In the genomic region with DNA sequence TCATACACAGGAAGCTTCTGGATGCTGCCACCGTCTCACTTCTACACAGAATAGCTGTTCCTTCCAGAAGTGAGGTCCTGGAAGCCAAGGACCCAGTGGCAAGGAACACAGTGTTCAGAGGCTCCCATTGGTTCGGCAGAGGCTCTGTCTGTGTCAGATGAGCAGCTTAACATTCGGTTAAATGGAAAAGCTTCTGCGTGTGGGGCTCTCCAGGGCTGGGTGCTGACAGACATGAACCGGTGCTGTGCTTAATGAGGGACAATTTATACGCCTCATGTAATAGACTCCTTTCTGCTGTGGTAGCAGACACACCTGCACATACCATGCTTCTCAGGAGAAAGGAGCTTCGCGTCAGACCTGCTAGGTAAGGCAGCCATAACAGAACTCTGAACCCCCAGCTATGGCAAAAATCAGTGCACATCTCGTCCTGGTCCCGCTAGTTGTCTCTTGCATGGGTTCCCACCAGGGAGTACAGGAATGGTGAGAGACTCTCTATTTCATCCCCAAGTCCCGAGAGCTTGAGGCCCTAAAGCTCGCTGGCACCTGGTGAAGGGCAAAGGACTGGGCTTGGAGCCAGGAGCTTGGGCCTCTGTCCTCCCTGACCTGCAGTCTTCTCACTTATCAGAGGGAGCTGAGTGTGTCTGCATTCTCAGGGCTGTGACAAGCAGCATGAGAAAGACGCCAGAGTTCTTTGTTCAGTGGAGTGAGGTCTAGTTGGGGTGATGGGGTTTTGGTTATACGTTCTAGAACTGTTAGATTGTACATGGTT, we compare ENCODE assay signal across 15 mouse cellular contexts.
DNase-seq lines count a peak whose midpoint lies in the region; ATAC-seq lines count a peak whose summit lies in the region.
"Had no signal": no experiment of that assay in that cellular context is flagged by ENCODE, and none has a peak within 500 bp of the region (broad histone marks: within the 10 kb centered on the region; RNA-seq: fewer than 3 reads in every experiment).

No protein-coding gene starts in this region.

- H3K27me3 ChIP-seq in heart, embryonic 15.5 days, result no peaks in the 10 kb centered on the region
- no peaks in the 10 kb centered on the region for H3K27me3 ChIP-seq in hindbrain, embryonic 12.5 days
- no peaks in the 10 kb centered on the region for H3K27me3 ChIP-seq in hindbrain, embryonic 10.5 days (ENCODE audit: insufficient read depth, poor library complexity, severe bottlenecking)
- H3K27me3 ChIP-seq: embryonic facial prominence, embryonic 12.5 days had no signal

- peak; percentile 76; the same call in 1 of the 2 replicates for ATAC-seq in heart, embryonic 15.5 days (replicated peaks; ENCODE audit: insufficient number of reproducible peaks, insufficient read depth, low FRiP score, low read depth)
- no peak for ATAC-seq in hindbrain, embryonic 12.5 days (ENCODE audit: low FRiP score)
- ATAC-seq: hindbrain, embryonic 16.5 days had no signal

- no peak overlapping the region for H3K4me3 ChIP-seq in heart, embryonic 15.5 days
- H3K4me3 ChIP-seq in hindbrain, embryonic 12.5 days, result no peak overlapping the region
- no peak overlapping the region for H3K4me3 ChIP-seq in hindbrain, embryonic 10.5 days
- H3K4me3 ChIP-seq: embryonic facial prominence, embryonic 12.5 days had no signal

- WGBS in heart, embryonic 15.5 days, result 41% methylated on average over 14 of the region's 14 CpGs
- 87% methylated on average over 14 of the region's 14 CpGs for WGBS in hindbrain, embryonic 12.5 days
- 90% methylated on average over 14 of the region's 14 CpGs for WGBS in hindbrain, embryonic 10.5 days

- no peaks in the 10 kb centered on the region for H3K36me3 ChIP-seq in heart, embryonic 15.5 days
- no peaks in the 10 kb centered on the region for H3K36me3 ChIP-seq in hindbrain, embryonic 12.5 days
- H3K36me3 ChIP-seq in hindbrain, embryonic 10.5 days, result no peaks in the 10 kb centered on the region
- H3K36me3 ChIP-seq: embryonic facial prominence, embryonic 12.5 days had no signal

- H3K27ac ChIP-seq in heart, embryonic 15.5 days, result peak overlapping the region; percentile 67
- no peak overlapping the region for H3K27ac ChIP-seq in hindbrain, embryonic 12.5 days
- H3K27ac ChIP-seq in hindbrain, embryonic 10.5 days, result no peak overlapping the region
- H3K27ac ChIP-seq: embryonic facial prominence, embryonic 12.5 days had no signal

- H3K4me1 ChIP-seq in heart, embryonic 15.5 days (replicated peaks), result peaks cover 18% of the 10 kb centered on the region
- H3K4me1 ChIP-seq in hindbrain, embryonic 12.5 days, result peaks cover 4% of the 10 kb centered on the region; the same call in 1 of the 2 replicates
- H3K4me1 ChIP-seq in hindbrain, embryonic 10.5 days (replicated peaks), result 0 out of 2 replicates have a peak, but pooled peaks cover 5% of the 10 kb centered on the region
- H3K4me1 ChIP-seq: embryonic facial prominence, embryonic 12.5 days had no signal

- peak overlapping the region; percentile 17; the same call in 1 of the 2 replicates for H3K4me2 ChIP-seq in heart, embryonic 15.5 days
- no peak overlapping the region for H3K4me2 ChIP-seq in hindbrain, embryonic 12.5 days (replicated peaks)
- H3K4me2 ChIP-seq: embryonic facial prominence, embryonic 12.5 days; liver, embryonic 11.5 days; lung, embryonic 14.5 days had no signal

- H3K9me3 ChIP-seq in heart, embryonic 15.5 days (replicated peaks), result no peaks in the 10 kb centered on the region
- no peaks in the 10 kb centered on the region for H3K9me3 ChIP-seq in hindbrain, embryonic 12.5 days (replicated peaks)
- no peaks in the 10 kb centered on the region for H3K9me3 ChIP-seq in hindbrain, embryonic 10.5 days
- H3K9me3 ChIP-seq: embryonic facial prominence, embryonic 12.5 days had no signal

- no peak overlapping the region for H3K9ac ChIP-seq in heart, embryonic 15.5 days
- no peak overlapping the region for H3K9ac ChIP-seq in hindbrain, embryonic 12.5 days
- H3K9ac ChIP-seq: embryonic facial prominence, embryonic 12.5 days; lung, embryonic 14.5 days had no signal

- DNase-seq in adrenal gland, adult (ENCODE audit: inconsistent age in 2 of 2, low spot score in 1 of 2), result peak; percentile 61 to 70
- DNase-seq in adrenal gland, postnatal 4 days (ENCODE audit: low spot score in 2 of 2), result no peak
- DNase-seq in ovary, adult 18-20 months (ENCODE audit: low spot score), result peak; percentile 45
- no peak for DNase-seq in ovary, postnatal 14 days (ENCODE audit: low spot score)
- peak; percentile 24 for DNase-seq in testis, postnatal 14 days (ENCODE audit: low spot score)
- no peak for DNase-seq in hindbrain, embryonic 10.5 days (ENCODE audit: low spot score)
- DNase-seq: kidney, adult 8-10 months; left cerebral cortex, postnatal 4 days; midbrain, embryonic 14.5 days had no signal

Comparison
In these comparisons a context has a peak if more than half of its experiments do, and no peak if none do; other contexts are left out.
1. DNase-seq: peak in adrenal gland, adult (2 of 2), ovary, adult 18-20 months (single experiment) and testis, postnatal 14 days (single experiment); none in adrenal gland, postnatal 4 days (0 of 2), ovary, postnatal 14 days (single experiment) and hindbrain, embryonic 10.5 days (single experiment).